Mouse (Mus musculus): Measurements from ENCODE around the gene Peak1. TPM values are rescaled to one million over a fixed set of nuclear protein-coding genes. Genes with fewer than 3 reads are reported as not detected.

Gene Peak1
- polyA plus RNA-seq, 1 experiment from 2014 or later, result 6.2 TPM

DNA sequence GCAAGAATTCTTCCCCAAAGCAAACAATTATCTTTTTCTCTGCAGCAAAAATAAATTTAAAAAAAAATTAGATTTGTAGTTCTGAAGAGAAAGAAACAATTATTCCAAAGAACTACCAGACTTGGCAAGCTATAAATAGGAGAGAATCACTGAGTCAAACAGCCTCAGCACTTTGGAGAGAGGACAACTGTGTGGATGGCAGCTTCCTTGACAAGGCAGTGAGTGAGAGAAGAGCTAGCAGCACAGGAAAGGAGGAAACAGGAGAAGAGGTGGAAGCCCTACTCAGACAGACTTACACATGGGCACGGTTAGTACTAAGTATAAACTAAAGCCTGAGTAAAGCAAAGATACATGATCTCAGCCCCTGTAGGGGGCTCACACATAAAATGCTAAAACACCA is 21.6 kb downstream of the Peak1 start:
- 68% methylated on average over 1 of the region's 1 CpGs for WGBS
- ATAC-seq (replicated peaks; ENCODE audit: low FRiP score), result no peak

DNA sequence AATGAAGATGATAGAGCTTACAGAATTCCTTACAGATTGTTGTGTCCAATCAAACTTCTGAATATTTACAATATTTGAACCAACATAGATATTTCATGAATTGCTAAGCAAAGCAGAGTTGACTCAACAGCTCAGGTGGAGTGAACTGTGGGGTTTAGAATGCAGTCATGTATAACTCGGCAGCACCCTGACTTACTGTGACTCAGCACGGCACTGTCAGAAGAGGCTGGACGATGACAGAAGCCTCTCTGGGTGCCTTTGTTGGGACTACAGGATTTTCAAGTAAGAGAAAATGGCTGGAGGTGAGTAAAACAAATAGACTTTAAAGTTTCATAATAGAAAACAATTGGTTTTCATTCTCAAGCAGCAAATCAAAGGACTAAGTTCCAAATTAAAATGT is 25.0 kb downstream of the Peak1 start:
- ATAC-seq (replicated peaks; ENCODE audit: low FRiP score) (no peak), DNase-seq (ENCODE audit: low spot score) (no peak)
- 89% methylated on average over 3 of the region's 3 CpGs for WGBS
- H3K9ac ChIP-seq (ENCODE audit: low read length), result no peak overlapping the region
- H3K27me3 ChIP-seq (ENCODE audit: control insufficient read depth, insufficient read depth, low read length), result no peaks in the 10 kb centered on the region
- no peak overlapping the region for H3K27ac ChIP-seq (ENCODE audit: low read depth, low read length)
- H3K4me3 ChIP-seq (ENCODE audit: low read depth, low read length), result no peak overlapping the region
- no peaks in the 10 kb centered on the region for H3K4me1 ChIP-seq (replicated peaks; ENCODE audit: control insufficient read depth, insufficient read depth, low read length)
- H3K4me2 ChIP-seq (ENCODE audit: low read depth, low read length, severe bottlenecking), result no peak overlapping the region
- no peaks in the 10 kb centered on the region for H3K36me3 ChIP-seq (ENCODE audit: control insufficient read depth, insufficient read depth, low read length)
- H3K9me3 ChIP-seq (ENCODE audit: control insufficient read depth, low read length), result no peaks in the 10 kb centered on the region

More for the DNA sequence above, 21.6 kb downstream of the Peak1 start:
- no peak overlapping the region for H3K4me3 ChIP-seq (ENCODE audit: low read depth, low read length)
- H3K27me3 ChIP-seq (ENCODE audit: control insufficient read depth, insufficient read depth, low read length), result no peaks in the 10 kb centered on the region
- H3K9me3 ChIP-seq (ENCODE audit: control insufficient read depth, low read length), result no peaks in the 10 kb centered on the region
- no peak for DNase-seq (ENCODE audit: low spot score)
- no peak overlapping the region for H3K4me2 ChIP-seq (ENCODE audit: low read depth, low read length, severe bottlenecking)
- H3K4me1 ChIP-seq (replicated peaks; ENCODE audit: control insufficient read depth, insufficient read depth, low read length), result no peaks in the 10 kb centered on the region
- H3K9ac ChIP-seq (ENCODE audit: low read length), result no peak overlapping the region
- H3K36me3 ChIP-seq (ENCODE audit: control insufficient read depth, insufficient read depth, low read length), result no peaks in the 10 kb centered on the region
- H3K27ac ChIP-seq (ENCODE audit: low read depth, low read length), result no peak overlapping the region

DNA sequence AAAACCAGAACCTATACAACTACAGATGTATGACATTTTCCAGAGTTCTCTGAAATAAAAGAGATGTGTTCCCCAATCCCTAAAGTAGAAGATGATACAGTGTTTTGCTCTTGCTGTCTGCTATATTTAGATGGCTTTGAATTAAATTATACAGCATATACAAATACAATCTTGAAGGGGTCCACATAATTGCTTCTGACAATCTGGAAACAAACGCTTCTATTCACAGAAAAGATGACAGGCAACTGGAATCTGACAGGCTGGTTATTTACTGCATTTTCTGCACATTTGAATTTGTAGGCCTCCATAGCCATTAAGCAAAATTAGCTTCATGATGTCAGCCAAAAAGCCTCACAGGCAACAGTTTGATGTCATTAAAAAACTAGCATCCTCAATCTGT is 35.1 kb downstream of the Peak1 start:
- Histone ChIP-seq H3K4me3 (ENCODE audit: low read depth, low read length) (no peak overlapping the region), H3K9ac (ENCODE audit: low read length) (no peak overlapping the region), H3K27me3 (ENCODE audit: control insufficient read depth, insufficient read depth, low read length) (no peaks in the 10 kb centered on the region), H3K9me3 (ENCODE audit: control insufficient read depth, low read length) (no peaks in the 10 kb centered on the region), H3K27ac (ENCODE audit: low read depth, low read length) (no peak overlapping the region), H3K4me2 (ENCODE audit: low read depth, low read length, severe bottlenecking) (no peak overlapping the region), H3K4me1 (replicated peaks; ENCODE audit: control insufficient read depth, insufficient read depth, low read length) (no peaks in the 10 kb centered on the region), H3K36me3 (ENCODE audit: control insufficient read depth, insufficient read depth, low read length) (no peaks in the 10 kb centered on the region)
- whole genome bisulfite sequencing, result 87% methylated on average over 1 of the region's 1 CpGs
- no peak for ATAC-seq (replicated peaks; ENCODE audit: low FRiP score)
- no peak for DNase-seq (ENCODE audit: low spot score)

DNA sequence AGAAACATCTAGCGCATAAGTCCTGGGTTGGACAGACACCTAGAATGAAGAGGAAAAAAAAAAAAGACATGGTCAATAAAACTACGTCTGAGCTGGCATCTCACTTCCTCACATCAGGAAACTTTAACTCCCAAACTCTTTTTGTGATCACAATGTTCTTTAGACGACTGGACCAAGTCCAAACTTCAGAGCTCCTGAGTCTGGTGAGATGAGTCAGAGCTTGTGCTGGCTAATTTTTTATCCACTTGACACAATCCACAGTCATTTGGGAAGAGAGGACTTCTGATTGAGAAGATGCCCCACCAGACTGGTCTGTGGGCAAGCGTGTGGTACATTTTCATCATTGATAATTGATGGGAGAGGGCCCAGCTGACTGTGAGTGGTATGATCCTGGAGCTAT is 43.5 kb downstream of the Peak1 start:
- no peaks in the 10 kb centered on the region for H3K27me3 ChIP-seq (ENCODE audit: control insufficient read depth, insufficient read depth, low read length)
- WGBS, result 81% methylated on average over 4 of the region's 4 CpGs
- ATAC-seq (replicated peaks; ENCODE audit: low FRiP score), result no peak

DNA sequence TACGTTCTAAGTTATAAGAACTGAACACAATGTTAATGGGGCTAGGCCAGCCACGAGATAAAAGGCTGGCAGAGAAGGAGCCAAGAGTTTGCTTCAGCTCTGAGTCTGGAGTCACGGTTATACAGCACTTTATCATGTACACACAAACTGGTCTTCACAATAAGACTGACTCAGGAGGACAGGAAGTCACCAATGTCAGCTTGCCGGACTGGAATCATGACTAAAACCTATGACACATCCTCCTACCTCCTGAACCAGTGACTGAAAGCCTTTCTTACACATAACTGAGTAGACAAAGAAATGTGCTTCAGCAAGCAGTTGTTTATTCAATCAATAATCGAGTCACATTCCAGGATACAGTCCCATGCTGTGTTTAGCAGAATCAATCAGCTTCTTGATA is 47.2 kb downstream of the Peak1 start:
- no peaks in the 10 kb centered on the region for H3K9me3 ChIP-seq (ENCODE audit: control insufficient read depth, low read length)
- ATAC-seq (replicated peaks; ENCODE audit: low FRiP score), result no peak
- no peak overlapping the region for H3K4me3 ChIP-seq (ENCODE audit: low read depth, low read length)
- DNase-seq (ENCODE audit: low spot score), result no peak
- no peaks in the 10 kb centered on the region for H3K36me3 ChIP-seq (ENCODE audit: control insufficient read depth, insufficient read depth, low read length)
- H3K4me2 ChIP-seq (ENCODE audit: low read depth, low read length, severe bottlenecking), result no peak overlapping the region
- H3K27me3 ChIP-seq (ENCODE audit: control insufficient read depth, insufficient read depth, low read length), result no peaks in the 10 kb centered on the region
- H3K9ac ChIP-seq (ENCODE audit: low read length), result no peak overlapping the region
- WGBS, result 78% methylated on average over 5 of the region's 5 CpGs
- no peak overlapping the region for H3K27ac ChIP-seq (ENCODE audit: low read depth, low read length)
- H3K4me1 ChIP-seq (replicated peaks; ENCODE audit: control insufficient read depth, insufficient read depth, low read length), result no peaks in the 10 kb centered on the region; the same call in 1 of the 2 replicates

More for the DNA sequence above, 43.5 kb downstream of the Peak1 start:
- Histone ChIP-seq H3K27ac (ENCODE audit: low read depth, low read length) (no peak overlapping the region), H3K9ac (ENCODE audit: low read length) (no peak overlapping the region), H3K4me3 (ENCODE audit: low read depth, low read length) (no peak overlapping the region), H3K9me3 (ENCODE audit: control insufficient read depth, low read length) (no peaks in the 10 kb centered on the region), H3K4me2 (ENCODE audit: low read depth, low read length, severe bottlenecking) (no peak overlapping the region), H3K36me3 (ENCODE audit: control insufficient read depth, insufficient read depth, low read length) (no peaks in the 10 kb centered on the region), H3K4me1 (replicated peaks; ENCODE audit: control insufficient read depth, insufficient read depth, low read length) (no peaks in the 10 kb centered on the region; the same call in 1 of the 2 replicates)
- DNase-seq (ENCODE audit: low spot score), result no peak

DNA sequence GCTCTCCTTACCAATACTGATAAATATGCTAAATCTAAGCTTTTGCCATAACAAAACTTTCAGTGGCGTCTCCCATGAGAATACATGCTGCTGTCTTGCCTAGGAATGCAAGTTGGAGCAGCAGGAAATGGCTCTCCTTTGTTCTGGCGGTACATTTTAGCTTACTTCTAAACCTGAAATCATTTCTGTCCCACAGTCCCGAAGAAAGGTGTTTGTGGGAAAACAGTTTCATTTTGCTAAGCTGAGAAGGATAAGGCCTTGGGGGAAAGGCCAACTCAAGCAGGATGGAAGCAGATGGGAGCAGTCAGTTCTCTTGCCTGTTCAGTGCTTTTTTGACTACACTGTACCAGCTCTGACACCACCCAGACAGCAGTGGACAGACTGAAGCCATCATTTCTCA is 49.1 kb downstream of the Peak1 start:
- Histone ChIP-seq H3K9ac (ENCODE audit: low read length) (no peak overlapping the region), H3K9me3 (ENCODE audit: control insufficient read depth, low read length) (no peaks in the 10 kb centered on the region), H3K4me3 (ENCODE audit: low read depth, low read length) (no peak overlapping the region), H3K36me3 (ENCODE audit: control insufficient read depth, insufficient read depth, low read length) (no peaks in the 10 kb centered on the region), H3K4me1 (replicated peaks; ENCODE audit: control insufficient read depth, insufficient read depth, low read length) (no peaks in the 10 kb centered on the region; the same call in 1 of the 2 replicates), H3K4me2 (ENCODE audit: low read depth, low read length, severe bottlenecking) (no peak overlapping the region), H3K27me3 (ENCODE audit: control insufficient read depth, insufficient read depth, low read length) (no peaks in the 10 kb centered on the region), H3K27ac (ENCODE audit: low read depth, low read length) (no peak overlapping the region)
- ATAC-seq (replicated peaks; ENCODE audit: low FRiP score), result no peak
- 66% methylated on average over 3 of the region's 3 CpGs for whole genome bisulfite sequencing
- DNase-seq (ENCODE audit: low spot score), result no peak

DNA sequence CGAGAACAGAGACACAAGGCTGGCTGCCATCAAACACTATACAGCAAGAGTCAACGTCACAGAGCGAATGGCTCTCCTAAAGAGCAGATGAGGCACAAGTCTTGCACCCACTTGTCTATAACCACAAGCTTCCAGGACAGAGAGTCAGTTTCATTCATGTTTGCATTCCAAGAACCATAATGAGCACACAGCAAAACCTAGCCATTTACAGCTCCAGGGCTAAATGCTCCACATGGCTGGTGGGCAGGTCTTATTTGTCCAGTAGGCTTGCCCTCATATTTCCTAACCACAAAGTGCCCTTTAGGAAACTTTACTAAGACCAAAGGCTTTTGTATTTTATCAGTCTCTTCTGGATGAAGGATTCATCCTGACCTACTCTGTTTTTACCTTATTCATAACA is 54.6 kb downstream of the Peak1 start:
- H3K4me3 ChIP-seq (ENCODE audit: low read depth, low read length), result no peak overlapping the region
- H3K9me3 ChIP-seq (ENCODE audit: control insufficient read depth, low read length), result no peaks in the 10 kb centered on the region
- no peaks in the 10 kb centered on the region for H3K27me3 ChIP-seq (ENCODE audit: control insufficient read depth, insufficient read depth, low read length)
- H3K4me2 ChIP-seq (ENCODE audit: low read depth, low read length, severe bottlenecking), result no peak overlapping the region
- ATAC-seq (replicated peaks; ENCODE audit: low FRiP score) (no peak), DNase-seq (ENCODE audit: low spot score) (no peak)
- whole genome bisulfite sequencing, result 82% methylated on average over 3 of the region's 3 CpGs
- H3K9ac ChIP-seq (ENCODE audit: low read length), result no peak overlapping the region
- no peaks in the 10 kb centered on the region for H3K4me1 ChIP-seq (replicated peaks; ENCODE audit: control insufficient read depth, insufficient read depth, low read length)
- no peaks in the 10 kb centered on the region for H3K36me3 ChIP-seq (ENCODE audit: control insufficient read depth, insufficient read depth, low read length)
- no peak overlapping the region for H3K27ac ChIP-seq (ENCODE audit: low read depth, low read length)

DNA sequence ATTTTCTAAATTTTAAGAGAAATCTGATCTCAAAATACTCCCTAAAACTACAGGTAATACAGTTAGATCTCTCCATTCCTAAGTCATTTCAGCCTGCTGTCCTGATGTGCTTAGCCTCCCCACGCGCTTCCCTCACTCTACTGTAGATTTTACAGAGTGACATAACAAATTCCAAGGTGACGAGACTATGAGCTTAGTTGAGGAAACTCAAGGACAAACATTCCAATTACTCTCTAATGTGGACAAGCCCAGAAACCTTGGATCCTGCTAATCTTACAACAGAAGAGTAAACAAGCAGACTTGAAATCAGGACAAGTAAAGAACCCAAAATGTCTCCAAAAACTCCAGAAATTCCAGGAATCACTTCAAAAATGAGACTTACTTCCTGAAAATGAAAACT is 58.6 kb downstream of the Peak1 start:
- no peak overlapping the region for H3K9ac ChIP-seq (ENCODE audit: low read length)
- no peaks in the 10 kb centered on the region for H3K27me3 ChIP-seq (ENCODE audit: control insufficient read depth, insufficient read depth, low read length)
- ATAC-seq (replicated peaks; ENCODE audit: low FRiP score) (no peak), DNase-seq (ENCODE audit: low spot score) (no peak)
- H3K4me2 ChIP-seq (ENCODE audit: low read depth, low read length, severe bottlenecking), result no peak overlapping the region
- 82% methylated on average over 3 of the region's 3 CpGs for WGBS
- no peak overlapping the region for H3K27ac ChIP-seq (ENCODE audit: low read depth, low read length)
- H3K9me3 ChIP-seq (ENCODE audit: control insufficient read depth, low read length), result no peaks in the 10 kb centered on the region
- no peaks in the 10 kb centered on the region for H3K36me3 ChIP-seq (ENCODE audit: control insufficient read depth, insufficient read depth, low read length)
- peaks cover 2% of the 10 kb centered on the region; the same call in 1 of the 2 replicates for H3K4me1 ChIP-seq (replicated peaks; ENCODE audit: control insufficient read depth, insufficient read depth, low read length)
- no peak overlapping the region for H3K4me3 ChIP-seq (ENCODE audit: low read depth, low read length)

DNA sequence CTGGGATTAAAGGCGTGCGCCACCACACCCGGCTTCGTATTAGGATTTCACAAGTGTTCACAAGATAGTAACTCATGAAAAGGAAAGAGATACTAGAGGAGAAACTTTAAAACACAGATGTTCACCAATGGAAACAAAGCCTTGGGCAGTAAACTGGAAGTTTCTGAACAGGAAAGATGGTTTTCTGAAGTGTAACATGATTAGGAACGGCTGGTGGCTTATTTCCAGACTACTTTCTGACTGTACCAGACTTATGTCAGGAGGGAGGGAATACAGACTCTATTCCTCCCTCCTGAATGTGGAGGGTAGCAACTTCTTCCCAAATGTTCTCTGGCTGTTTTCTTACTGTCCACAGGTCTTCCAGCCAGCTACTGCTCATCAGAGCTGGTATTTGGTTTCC is 62.7 kb downstream of the Peak1 start:
- Histone ChIP-seq H3K27me3 (ENCODE audit: control insufficient read depth, insufficient read depth, low read length) (no peaks in the 10 kb centered on the region), H3K4me2 (ENCODE audit: low read depth, low read length, severe bottlenecking) (no peak overlapping the region), H3K4me3 (ENCODE audit: low read depth, low read length) (no peak overlapping the region), H3K9me3 (ENCODE audit: control insufficient read depth, low read length) (no peaks in the 10 kb centered on the region), H3K9ac (ENCODE audit: low read length) (no peak overlapping the region), H3K4me1 (replicated peaks; ENCODE audit: control insufficient read depth, insufficient read depth, low read length) (peaks cover 2% of the 10 kb centered on the region; the same call in 1 of the 2 replicates), H3K36me3 (ENCODE audit: control insufficient read depth, insufficient read depth, low read length) (no peaks in the 10 kb centered on the region), H3K27ac (ENCODE audit: low read depth, low read length) (no peak overlapping the region)
- 98% methylated on average over 5 of the region's 5 CpGs for WGBS
- no peak for DNase-seq (ENCODE audit: low spot score)
- ATAC-seq (replicated peaks; ENCODE audit: low FRiP score), result no peak

All from forebrain, embryonic 11.5 days (tissue).